Mouse (Mus musculus) testis, adult 2 months (tissue): ENCODE data around the gene Pofut1.

Experiments
- CTCF ChIP-seq: fragments of 200-500 bp; IDR thresholded peaks from 2 replicates; pipeline ENCODE4 v1.5.1; 2012; ENCODE audit warnings: low read depth, mild to moderate bottlenecking, inconsistent platforms, low read length, moderate library complexity; ENCODE audit not compliant: control insufficient read depth, insufficient read depth, insufficient replicate concordance
- POLR2A ChIP-seq: fragments of 200-500 bp; IDR thresholded peaks from 2 replicates; pipeline ENCODE4 v1.6.1; 2012; ENCODE audit warnings: low read depth, mild to moderate bottlenecking, inconsistent platforms, low read length, moderate library complexity; ENCODE audit not compliant: control insufficient read depth

- TF ChIP-seq POLR2A (no peak), CTCF (no peak)
Observed at GRCm38 (mm10) chr2:153221620-153222019, 19.7 kb upstream of the Pofut1 start.
